Mouse (Mus musculus) central nervous system, embryonic 18 days (tissue): ENCODE measurements around the gene Sfta2. TPM values are rescaled to one million over a fixed set of nuclear protein-coding genes. Genes with fewer than 3 reads are reported as not detected.

ENCODE experiments used
- polyA plus RNA-seq: library from polyadenylated mRNA; depleted of rRNA; stranded (reverse); fragments of >200 nt; gene quantifications from 2 replicates; pipeline ENCODE4 v1.2.3, GENCODE M21; 2012; rRNA removed

The Sfta2 gene
- polyA plus RNA-seq, result not detected in 2 replicates

DNA sequence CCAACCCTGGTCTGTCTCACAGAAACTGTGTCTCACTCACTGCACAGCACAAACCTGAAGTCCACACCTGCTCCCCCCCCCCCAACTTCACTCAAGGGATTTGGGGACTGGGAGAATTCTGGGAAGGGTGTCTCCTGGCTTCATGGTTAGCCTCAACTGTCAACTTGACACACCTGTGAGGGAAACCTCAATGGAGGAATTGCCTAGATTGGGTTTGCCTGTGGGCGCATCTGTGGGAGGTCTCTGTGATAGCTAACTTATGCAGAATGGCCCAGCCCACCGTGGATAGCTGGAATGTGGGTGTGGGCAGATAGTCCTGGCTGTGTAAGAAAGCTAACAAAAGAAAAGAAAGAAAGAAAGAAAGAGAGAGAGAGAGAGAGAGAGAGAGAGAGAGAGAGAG lies at the start of gene Sfta2:
TSS of gene Sfta2 (plus strand) at position 301 of the 400 bp plus-strand sequence.

DNA sequence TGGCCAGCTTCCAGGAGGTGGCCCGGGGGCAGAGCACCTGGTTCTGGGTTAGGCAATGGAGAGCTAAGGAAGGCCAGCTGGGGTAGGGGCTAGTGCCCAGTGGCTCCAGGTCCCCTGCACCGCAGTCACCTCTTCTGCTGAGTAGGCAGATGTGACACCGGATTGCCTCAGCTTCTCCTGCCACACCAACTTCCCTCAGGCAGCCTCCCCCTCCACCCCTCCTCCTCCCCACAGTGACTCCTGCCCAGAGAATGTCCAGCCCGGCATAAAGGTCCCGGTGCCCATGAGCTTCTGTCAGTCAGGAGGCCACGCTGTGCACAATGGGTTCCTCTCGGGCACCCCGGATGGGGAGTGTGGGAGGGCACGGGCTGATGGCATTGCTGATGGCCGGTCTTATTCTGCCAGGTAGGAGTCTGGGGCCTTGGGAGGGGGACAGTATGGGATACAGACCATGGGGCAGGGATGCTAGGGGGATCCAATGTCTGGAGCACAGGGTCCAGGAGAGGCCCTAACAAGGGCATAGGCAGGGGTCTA lies 49.4 kb upstream of the Sfta2 start, which contains the start of gene Cdsn:
TSS of gene Cdsn (plus strand) at position 248 of the 534 bp plus-strand sequence.

DNA sequence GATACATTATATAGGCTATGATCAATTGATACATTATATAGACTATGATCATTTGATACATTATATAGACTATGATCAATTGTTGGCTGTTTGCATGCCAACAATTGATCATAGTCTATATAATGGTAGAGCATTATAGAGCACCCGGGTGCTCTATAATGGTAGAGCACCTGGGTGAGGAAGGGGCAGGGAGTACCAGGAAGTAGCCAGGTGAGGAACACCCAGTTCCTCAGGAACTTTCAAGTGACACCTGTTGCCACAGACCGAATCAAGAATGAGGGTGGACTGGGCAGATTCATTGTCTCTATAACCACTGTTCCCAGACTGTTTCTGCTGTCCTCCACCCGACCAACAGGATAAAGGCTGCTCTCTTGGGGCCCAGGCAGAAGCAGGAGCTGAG lies 34.2 kb upstream of the Sfta2 start, which contains the start of gene 2300002M23Rik:
TSS of gene 2300002M23Rik (plus strand) at position 301 of the 400 bp plus-strand sequence.

DNA sequence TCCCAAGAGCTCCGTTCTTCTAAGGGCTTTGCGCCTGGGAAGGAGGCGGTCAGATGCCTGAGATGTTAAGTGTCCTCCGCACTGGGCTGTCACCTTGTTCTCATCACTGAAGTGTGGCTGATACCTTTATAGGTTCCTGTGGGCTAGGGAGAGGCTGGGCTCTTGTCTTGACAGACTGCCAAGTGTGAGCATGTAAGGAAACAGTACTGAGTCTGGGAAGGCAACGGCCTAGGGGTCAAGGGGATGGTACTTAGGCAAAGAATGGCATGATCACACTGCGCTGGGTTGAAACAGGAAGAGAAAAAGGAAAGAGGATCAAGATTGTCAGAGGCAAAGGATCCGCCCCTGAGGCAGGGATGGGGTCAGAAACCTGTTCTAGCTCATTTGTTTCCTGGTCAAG lies 25.2 kb downstream of the Sfta2 start, which contains the start of gene Gm9573:
TSS of gene Gm9573 (minus strand) at position 101 of the 400 bp plus-strand sequence.

DNA sequence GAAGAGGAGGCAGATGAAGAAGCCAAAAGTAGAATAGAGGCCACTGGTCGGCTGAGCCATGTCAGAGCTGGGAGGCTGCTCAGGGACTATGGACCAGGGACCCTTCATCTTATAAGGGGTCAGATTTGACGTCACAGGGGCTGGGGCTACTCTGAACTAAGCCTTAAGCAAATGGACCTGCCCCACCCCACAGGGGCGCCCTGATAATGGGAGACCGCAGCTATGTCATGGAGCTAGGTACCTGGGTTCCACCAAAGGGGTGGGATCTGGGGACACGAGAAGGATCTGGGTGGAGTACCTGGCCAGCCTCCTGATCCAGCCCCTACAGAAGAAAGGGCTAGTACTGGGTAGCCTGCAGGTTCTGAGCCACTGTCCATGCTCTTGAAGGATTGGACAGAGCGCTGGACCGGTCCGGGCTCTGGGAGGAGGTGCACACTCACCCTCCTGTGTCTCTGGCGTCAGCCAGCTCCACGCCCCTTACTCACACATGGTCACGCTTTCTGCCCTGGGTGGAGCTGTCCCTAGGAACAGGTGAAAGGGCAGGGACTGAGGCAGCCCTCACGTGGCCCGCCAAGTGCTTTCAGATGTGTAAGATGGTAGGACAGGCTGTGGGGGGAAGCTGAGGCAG lies 42.4 kb downstream of the Sfta2 start, which contains the start of gene Mucl3:
TSS of gene Mucl3 (minus strand) at position 87 of the 628 bp plus-strand sequence.

DNA sequence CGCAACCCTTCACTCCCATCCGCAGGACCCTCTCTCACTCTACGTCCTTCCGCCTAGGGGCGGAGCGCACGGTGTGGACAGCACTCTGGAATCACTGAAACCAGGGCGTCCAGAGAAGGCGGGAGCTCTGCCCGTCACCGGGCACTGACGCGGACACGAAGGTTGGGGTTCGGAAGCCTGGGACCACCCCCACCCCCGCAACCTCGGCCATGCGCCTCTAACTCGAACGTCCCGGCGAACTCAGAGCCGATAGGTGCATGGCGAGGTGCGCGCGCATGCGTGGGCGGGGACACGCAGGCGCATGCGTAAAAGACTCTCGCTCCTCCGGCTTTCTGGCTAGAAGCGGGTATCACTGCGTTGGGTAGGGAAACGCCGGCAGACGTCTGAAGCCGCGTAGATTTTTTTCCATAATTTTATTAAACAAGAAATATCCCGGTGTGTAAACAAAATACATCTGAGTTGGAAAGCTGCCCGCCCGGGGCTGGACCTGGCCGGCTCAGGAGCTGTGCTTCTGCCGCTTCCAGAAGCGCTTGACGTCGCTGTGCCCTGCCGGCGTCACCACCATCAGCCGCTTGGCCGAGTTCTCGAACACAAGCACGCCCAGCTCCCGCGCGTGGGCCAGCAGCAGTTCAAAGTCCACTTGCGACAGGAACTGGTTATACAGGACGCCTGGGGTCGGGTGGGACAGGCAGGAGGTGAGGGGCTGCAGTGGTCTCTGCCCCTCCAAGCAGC lies 66.2 kb downstream of the Sfta2 start, which contains the start of gene Vars2:
TSS of gene Vars2 (minus strand) at position 259 of the 732 bp plus-strand sequence.

DNA sequence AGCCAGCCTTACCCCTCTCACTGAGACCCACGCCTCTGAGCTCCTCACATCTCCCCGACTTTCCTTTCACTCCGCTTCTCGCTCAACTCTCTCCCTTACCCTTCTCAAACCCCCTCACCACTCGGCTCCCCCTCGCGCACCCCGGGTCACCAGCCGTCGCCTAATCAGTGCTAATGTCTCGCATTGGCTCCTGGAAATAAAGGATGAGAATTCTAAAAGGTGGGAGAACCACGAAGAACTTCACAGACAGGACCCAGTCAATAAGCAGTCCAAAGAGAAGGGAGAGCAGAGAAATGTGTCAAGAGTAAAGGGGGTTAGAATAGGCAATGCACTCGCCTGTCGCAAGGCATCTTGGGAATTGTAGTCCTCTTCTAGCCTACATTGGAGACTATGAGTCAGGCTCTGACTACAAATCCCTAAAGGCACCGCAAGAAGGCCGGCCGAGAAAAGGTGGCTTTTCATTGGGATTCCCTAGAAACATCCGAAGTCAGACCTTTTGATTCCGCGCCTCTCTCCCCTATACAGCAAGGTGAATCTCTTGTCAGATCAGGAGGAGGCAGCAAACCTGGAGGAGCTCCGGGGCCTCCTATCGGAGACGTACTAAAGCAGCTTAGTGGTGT lies 72.2 kb downstream of the Sfta2 start, which contains the start of gene Gtf2h4:
TSS of gene Gtf2h4 (minus strand) at position 324 of the 620 bp plus-strand sequence.

Other genes with a start within 250 kb of the Sfta2 start
- gene H2-Q4, start 221.9 kb upstream of the Sfta2 start, polyA plus RNA-seq, result 3.3 and 3.5 TPM in 2 replicates
- 1.0 and 1.2 TPM in 2 replicates for gene H2-Q6, start 176.7 kb upstream of the Sfta2 start, polyA plus RNA-seq
- 3.6 and 4.1 TPM in 2 replicates for gene H2-Q7, start 162.4 kb upstream of the Sfta2 start, polyA plus RNA-seq
- gene H2-Q10, start 131.5 kb upstream of the Sfta2 start, polyA plus RNA-seq, result 0.47 and 0.52 TPM in 2 replicates
- 0.12 TPM in 1 of 2 replicates, not detected in the other for gene Pou5f1, start 95.5 kb upstream of the Sfta2 start, polyA plus RNA-seq
- 11.8 and 14.8 TPM in 2 replicates for gene Tcf19, start 84.7 kb upstream of the Sfta2 start, polyA plus RNA-seq
- gene Cchcr1, start 84.4 kb upstream of the Sfta2 start, polyA plus RNA-seq, result 9.8 and 10.1 TPM in 2 replicates
- gene Psors1c2, start 68.3 kb upstream of the Sfta2 start, polyA plus RNA-seq, result 0.32 and 0.75 TPM in 2 replicates
- 0.07 and 1.2 TPM in 2 replicates for gene Cdsn, start 49.4 kb upstream of the Sfta2 start, polyA plus RNA-seq
- 0.05 and 0.09 TPM in 2 replicates for gene 2300002M23Rik, start 34.1 kb upstream of the Sfta2 start, polyA plus RNA-seq
- 0.10 TPM in 1 of 2 replicates, not detected in the other for gene Gm9573, start 25.1 kb downstream of the Sfta2 start, polyA plus RNA-seq
- gene Mucl3, start 42.1 kb downstream of the Sfta2 start, polyA plus RNA-seq, result 0.04 TPM in 1 of 2 replicates, not detected in the other
- 37.5 and 41.5 TPM in 2 replicates for gene Vars2, start 66.0 kb downstream of the Sfta2 start, polyA plus RNA-seq
- 28.6 and 29.1 TPM in 2 replicates for gene Gtf2h4, start 72.2 kb downstream of the Sfta2 start, polyA plus RNA-seq
- 45.4 and 45.8 TPM in 2 replicates for gene Ddr1, start 103.1 kb downstream of the Sfta2 start, polyA plus RNA-seq
- 7.9 and 9.5 TPM in 2 replicates for gene Ier3, start 220.1 kb downstream of the Sfta2 start, polyA plus RNA-seq
- 149 and 160 TPM in 2 replicates for gene Flot1, start 221.7 kb downstream of the Sfta2 start, polyA plus RNA-seq
- 2,694 and 2,976 TPM in 2 replicates for gene Tubb5, start 236.8 kb downstream of the Sfta2 start, polyA plus RNA-seq
- 15.9 and 16.6 TPM in 2 replicates for gene Mdc1, start 240.0 kb downstream of the Sfta2 start, polyA plus RNA-seq